Mouse (Mus musculus): ENCODE results near the gene Wipi1. TPM values are rescaled to one million over a fixed set of nuclear protein-coding genes. Genes with fewer than 3 reads are reported as not detected.

The Wipi1 gene
- total RNA-seq, 2 experiments from 2014 or later = 22.4 to 23.5 TPM

DNA sequence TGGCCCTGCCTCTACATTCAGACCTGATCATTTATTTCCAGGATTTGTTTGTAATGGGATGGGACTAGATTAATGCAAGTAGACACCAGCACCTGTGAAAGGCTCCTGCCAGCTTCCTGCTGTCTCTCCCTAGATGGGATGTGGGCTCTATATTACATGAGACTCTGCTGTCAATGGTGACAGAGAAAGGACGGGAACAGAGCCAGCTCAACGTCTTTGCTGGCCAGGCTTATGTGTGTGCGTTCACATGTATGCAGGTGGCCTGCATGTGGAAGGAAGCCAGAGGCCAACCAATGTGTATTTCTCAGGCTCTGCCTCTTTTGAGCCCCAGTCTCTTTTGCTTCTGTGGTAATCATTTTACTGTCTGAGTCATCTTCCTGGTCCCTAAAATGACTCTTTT lies 33.2 kb downstream of the Wipi1 start:
- DNase-seq = no peak

- DNase-seq = no peak
Measured at GRCm38 (mm10) chr11:109575832-109576231, 35.9 kb downstream of the Wipi1 start.

DNA sequence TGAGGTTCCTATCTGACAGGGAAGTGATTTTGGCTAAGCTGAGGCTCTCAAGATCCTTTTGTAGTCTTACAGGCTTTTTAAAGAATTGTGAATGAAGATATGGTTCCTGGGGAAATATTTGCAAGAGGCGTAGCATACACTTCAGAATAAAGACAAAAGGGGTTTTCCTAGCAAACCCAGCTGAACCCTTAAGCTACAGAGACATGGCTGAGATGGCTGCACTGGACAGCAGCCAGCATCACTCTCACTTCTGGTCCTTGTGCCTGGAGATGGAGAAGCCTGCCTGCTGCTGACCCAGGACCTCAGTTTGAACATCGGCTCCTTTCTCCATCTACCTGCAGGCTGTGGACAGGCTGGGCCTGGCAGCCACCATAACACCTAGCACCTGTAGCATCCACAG lies 37.2 kb downstream of the Wipi1 start:
- DNase-seq = no peak

DNA sequence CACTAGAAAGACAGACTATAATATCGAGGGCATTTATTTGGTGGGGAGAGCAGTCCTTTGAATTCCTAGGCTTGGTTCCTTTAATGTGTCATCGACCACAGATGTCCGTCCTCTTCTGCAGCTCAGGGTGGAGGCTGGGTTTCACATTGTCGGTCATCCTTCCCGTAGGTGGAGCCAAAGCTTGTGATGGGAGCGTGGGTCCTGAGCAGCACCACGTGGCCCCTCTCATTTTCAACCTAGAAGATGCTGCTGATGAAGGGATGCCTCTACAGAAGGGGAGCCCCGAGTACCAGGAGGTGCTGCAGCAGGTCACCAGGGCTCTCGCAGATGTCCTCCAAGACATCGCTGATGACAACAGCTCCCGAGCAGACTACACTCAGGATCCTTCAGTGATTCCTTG lies 39.7 kb downstream of the Wipi1 start:
- DNase-seq = no peak

DNA sequence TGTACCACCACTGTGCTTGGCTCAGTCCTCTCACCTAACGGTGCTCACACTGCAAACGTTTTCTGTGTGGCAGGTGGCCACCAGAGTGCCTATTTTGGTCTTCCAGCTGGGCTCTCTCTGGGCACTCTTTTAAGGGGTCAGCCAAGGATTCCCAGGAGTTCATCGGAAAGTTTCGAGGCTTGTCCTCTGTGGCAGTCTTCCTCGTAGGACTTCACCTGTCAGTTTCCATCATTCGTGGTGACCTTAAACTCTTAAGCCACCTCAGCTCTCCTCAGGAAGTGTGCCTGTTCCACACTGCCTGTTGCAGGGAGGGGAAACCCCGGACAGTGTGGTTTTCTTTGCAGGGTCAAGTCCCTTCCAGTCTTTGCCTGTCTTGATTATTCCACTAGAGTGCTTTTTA lies 42.0 kb downstream of the Wipi1 start:
- DNase-seq = no peak

DNA sequence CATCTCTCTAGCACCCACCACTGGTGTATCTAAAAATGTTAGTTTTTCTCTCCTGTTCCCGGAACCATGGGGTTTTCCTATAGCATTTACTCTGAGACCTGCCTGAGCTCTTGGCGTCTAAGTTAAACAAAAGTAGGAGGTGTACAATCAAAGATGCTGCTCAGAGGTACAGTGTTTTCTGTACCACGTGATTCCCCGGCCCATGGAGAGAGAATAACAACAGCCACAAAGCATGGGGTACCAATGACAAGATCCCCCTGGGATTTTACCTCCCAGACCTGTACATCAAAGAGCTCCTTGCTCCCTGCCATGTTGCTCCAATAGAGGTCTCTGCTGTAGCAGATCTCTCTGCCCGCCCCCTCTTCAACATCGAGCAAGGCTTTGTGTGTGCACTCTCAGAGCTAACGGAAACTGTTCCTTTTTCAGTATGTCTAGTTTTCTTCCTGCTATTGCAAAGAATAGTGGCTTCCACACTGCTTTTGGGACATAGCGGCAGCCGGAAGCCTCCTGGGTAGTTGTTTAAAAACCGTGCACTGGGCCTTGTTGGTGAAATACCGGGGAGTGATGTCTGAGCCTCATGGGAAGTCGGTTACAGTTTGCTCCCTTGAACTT lies 42.7 kb downstream of the Wipi1 start:
- no peak for DNase-seq

GRCm38 (mm10) chr11:109564466-109565214 lies 47.1 kb downstream of the Wipi1 start:
- DNase-seq = no peak

DNA sequence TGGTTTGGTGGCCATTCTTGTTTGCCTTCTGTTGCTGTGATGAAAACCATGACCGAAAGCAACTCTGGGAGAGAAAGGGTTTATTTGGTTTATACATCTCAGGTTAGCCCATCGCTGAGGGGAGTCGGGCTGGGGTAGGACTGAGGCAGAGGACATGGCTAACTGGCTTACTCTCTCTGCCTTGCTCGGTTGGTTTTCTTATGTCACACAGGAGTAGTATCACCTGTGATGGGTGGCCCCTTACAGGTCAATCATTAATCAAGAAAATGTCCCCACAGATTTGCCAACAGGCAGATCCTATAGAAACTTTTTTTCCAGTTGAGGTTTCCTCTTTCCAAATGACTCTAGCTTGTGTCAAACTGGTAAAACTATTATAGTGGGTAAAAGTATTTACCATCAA lies 48.1 kb downstream of the Wipi1 start:
- no peak for DNase-seq

DNA sequence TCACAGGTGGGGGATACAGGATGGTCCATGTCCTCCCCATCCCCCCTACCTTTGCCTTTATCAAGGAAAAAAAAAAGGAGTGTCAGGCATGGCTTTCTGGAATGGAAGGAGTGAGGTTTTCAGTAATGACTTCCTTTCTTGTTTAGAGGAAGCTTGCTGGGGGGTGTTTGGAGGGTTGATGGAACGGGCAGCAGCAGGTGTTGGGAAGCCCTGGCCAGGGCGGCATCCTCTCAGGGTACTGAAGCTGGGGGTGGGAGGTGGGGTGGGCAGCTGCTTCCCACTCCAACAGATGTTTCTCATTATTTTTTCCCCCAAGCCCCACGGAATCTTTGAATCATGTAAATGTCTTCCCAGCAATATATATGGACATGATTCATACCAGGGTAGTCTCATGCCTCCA lies 50.3 kb downstream of the Wipi1 start:
- no peak for DNase-seq

DNA sequence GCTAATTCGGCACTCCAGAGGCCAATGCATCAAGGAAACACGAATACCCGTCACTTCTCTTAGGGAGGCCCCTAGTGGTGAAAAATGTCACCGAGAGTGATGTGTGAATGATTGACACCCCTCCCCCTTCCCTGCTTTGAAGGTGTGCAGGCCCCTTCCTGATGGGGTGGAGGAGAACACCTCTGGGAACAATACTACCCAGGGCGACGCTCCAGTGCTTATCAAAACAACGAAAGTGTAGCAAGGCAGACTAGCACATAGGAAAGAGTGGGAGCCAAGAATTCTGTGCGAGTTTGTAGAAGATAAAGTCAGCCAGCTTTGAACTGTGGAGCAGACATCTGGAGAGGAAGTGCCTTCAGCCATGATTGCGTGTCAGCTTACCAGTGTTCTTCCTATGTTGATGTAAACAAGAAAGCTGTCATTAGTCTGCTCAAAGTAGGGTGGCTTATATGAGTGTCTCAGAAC lies 50.9 kb downstream of the Wipi1 start:
- no peak for DNase-seq

DNA sequence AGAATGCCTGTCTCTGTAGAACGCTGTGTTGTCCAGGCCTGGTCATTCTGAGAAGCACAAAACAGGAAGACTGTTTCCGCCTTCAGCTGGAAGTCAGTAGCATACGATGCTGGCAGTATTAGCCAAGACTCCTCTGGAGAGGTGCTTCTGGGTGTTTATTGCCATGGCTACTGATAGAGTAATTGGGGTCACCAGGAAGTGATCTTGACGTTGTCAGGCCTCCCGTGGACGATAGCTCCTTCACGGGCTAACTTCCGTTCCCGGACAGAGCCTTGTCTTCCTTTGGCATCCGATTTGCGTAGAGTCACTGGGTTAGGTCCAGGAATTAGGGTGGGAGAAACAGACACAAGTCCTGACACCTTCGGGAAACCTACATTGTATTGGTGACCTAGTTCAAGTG lies 52.5 kb downstream of the Wipi1 start:
- DNase-seq = no peak

GRCm38 (mm10) chr11:109557419-109557818 lies 54.3 kb downstream of the Wipi1 start:
- no peak for DNase-seq

DNA sequence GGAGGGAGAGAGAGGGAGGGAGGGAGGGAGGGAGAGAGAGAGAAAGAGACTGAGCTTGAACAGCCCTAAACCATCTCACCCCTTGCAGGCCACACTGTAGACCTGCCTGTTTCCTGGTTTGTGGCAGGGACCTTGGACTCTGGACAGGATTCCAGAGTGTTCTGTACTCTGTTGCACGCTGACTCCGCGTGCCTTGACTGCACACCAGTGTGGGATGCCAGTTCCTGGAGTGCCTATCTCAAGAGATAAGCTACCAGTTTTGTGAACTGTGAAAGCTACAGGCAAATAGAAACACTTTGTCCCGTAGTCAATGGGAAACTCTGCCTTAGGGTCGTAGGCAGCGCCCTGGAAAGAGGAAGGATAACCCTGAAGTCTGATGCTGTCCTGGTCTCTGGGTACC lies 55.6 kb downstream of the Wipi1 start:
- no peak for DNase-seq

DNA sequence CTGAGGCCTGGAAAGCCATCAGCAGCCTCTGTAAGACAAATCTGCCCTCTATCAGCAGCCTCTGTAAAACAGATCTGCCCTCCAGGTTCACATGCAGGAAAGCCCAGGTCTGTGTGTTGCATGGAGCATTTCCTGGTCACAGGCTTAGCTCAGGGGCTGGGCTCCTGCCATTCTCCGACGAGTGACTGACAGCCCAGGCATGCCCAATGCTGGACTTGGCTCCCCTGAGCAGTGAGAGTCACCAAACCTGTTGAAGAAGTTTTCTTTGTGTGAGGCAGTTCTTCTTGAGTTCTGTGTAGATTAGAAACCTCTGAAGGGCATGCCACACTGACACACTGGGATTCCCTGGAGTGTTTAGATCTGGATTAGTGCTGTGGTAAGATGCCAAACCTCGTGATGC lies 57.3 kb downstream of the Wipi1 start:
- no peak for DNase-seq

DNA sequence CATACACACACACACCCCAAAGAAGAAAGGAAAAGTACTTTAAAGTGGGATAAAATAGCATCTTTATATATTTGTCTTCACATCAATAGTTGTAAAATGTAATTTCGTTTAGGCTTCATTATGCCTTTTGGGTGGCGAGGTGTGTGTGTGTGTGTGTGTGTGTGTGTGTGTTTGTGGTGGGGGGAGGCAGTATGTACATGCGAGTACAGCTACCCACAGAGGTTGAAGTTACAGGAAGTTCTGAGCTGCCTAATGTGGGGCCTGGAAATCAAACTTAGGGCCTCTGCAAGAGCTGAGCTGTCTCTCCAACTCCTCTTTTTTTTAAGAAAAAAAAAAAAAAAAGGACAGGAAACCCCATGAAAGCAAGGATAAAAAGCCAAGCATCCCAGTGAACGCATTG lies 57.8 kb downstream of the Wipi1 start:
- no peak for DNase-seq

DNA sequence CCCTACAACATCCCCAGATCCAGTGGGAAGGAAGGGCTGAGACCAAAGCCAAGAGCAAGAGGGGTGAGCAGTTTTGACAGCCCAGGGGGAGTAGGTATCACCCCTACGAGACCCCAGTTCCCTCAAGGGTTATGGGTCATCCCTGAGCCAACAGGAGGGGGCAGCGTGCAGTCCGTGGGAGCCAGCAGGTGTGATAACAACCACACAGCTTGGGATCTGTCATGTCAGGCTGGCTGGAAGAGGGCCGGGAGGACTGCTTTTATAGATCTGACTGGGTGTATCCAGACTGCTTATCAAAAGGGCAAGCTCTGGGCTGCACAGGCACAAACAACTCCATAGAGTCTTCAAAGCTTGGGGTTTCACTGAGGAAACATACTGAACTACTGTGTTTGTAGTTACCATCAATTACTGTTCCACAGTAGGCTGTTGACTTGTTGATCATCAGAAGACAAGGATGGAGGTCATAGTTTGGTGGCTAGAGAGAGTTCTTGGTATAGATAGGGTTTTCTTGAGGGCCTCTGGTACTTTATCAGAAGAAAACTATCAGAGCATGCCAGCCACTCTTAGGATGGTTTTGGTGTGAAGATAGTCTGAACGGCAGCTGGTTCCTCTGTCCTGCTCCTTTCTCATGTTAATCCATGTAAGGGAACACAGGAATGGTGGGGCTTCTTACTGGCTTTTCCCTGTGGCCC lies 62.0 kb downstream of the Wipi1 start:
- no peak for DNase-seq

DNA sequence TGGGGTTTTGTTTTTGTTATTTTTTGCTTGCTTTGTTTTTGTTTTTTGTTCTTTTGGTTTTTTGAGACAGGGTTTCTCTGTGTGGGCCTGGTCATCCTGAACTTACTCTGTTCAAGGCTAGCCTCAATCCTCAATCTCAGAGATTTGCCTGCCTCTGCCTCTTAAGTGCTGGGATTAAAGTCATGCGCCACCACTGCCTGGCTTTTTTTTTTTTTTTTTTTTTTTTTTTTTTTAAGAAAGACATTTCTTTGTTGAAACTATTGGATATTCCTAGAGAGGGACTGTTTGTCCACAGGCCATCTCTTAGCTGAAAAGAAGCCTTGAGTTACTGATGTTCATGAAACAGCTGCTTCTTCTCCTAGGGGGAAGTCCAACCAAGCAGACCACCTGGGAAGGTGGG lies 64.1 kb downstream of the Wipi1 start:
- no peak for DNase-seq

DNA sequence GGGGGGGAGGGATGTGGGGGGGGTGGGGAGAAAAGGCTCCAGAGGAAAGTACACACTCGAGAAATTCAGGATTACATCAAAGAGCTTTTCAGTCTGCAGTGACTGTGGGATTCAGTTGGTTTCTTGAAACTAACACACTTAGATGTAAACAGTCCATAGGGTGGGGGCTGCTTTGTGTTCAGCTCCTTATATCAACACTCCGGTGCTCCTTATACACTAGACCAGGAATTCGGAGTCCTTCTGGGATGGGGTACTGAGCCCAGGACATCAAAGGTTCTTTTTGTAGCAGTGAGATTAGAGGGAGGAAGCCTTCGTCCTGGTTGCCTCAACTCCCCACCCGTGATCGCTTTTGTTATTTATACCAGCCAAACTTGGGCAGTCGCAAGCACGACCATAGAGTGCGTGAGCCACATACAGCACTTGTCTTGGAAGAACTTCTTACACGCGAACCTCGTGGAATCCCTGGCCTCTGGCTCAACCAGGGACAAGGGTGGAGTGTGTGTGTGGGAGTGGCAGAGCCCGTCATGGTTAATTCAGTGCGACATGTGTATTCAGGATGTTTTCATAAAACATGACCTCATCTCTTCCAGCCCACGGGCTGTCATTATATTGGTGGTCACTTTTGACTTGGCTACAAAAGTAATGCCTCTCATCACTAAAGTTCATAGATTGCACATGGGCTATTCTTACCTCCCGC lies 65.3 kb downstream of the Wipi1 start:
- DNase-seq = no peak

DNA sequence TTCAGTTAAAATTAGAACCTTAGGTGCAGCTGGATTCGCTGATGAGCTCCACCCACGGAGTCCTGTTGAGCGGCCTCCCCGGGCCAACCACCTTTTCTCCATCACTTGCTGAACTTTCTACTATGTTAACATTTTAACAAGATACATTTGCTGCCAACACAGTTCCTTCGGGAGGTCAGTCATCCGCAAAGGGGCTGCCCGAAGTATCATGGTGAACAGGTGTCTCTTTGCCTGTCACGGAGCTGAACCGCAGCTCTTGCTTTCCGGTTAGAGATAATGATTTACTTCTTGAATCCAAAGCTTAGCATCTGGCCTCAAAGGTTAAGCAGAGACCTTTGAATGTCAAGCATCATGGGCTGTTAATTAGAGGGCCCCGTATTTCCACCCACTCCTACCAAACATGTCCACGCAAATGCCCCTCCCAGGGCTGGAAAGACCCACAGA lies 66.0 kb downstream of the Wipi1 start:
- no peak for DNase-seq

DNA sequence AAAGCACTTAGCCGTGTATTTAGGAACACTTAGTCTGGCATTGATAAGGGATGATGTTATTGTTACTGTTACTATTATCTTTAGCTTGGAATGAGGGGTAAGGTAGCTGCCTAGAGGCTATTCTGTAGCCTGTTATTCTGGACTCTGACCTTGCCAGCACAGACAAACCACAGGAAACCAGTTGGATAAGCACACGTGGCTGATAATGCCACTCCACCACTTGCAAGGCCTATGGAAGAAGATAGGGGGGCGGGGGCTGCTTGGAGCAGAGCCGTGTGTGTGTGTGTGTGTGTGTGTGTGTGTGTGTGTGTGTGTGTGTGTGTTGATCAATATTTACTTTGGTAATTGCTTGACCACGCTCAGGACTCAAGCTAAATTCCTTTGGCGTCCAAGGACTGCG lies 66.5 kb downstream of the Wipi1 start:
- no peak for DNase-seq

- no peak for DNase-seq
Measured at GRCm38 (mm10) chr11:109544432-109544831, 67.3 kb downstream of the Wipi1 start.

DNA sequence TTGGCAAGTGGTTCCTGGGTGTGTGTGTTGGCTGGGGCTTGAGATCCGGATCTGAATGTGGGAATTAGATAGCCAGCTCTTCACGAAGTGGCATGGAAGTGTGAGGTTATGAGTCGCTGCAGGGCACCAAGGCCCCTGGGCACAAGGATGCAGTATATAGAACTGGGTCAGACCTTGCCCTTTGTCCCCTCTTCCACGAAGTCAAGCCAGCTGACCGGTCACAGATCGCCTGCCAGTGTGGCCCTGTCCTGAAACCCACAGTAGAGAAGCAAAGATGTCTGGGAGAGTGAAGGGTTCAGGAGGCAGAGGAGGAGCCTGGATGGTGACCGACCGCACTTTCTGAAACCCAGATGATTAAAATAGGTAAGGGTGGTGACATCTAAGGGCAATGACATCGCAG lies 68.3 kb downstream of the Wipi1 start:
- DNase-seq = no peak

DNA sequence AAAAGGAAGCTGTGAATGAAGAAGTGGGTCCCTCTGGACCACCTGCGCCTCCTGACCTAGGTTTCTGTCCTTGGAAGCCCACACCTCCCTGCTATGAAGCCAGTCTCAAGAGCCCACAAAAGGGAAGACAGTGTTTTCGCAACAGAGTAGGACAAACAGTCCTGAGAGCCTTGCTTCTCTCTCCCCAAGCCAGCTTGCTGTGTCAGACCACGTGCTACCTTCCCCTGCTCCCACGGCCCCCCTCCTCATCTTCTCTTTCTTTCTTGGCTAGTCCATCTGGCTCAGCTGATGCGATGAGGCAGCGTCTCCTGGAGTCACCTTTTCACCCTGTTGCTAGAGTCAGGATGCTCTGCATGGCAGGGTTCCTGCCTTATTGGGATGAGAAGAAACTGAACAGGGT lies 72.5 kb downstream of the Wipi1 start:
- DNase-seq = no peak
